Mouse (Mus musculus) testis, adult 2 months (tissue): Measurements from ENCODE around the gene Slc8a3.

ENCODE experiments used
- CTCF ChIP-seq: fragments of 200-500 bp; IDR thresholded peaks from 2 replicates; pipeline ENCODE4 v1.5.1; 2012; ENCODE audit warnings: low read depth, mild to moderate bottlenecking, inconsistent platforms, low read length, moderate library complexity; ENCODE audit not compliant: control insufficient read depth, insufficient read depth, insufficient replicate concordance
- POLR2A ChIP-seq: fragments of 200-500 bp; IDR thresholded peaks from 2 replicates; pipeline ENCODE4 v1.6.1; 2012; ENCODE audit warnings: low read depth, mild to moderate bottlenecking, inconsistent platforms, low read length, moderate library complexity; ENCODE audit not compliant: control insufficient read depth

- TF ChIP-seq CTCF (no peak), POLR2A (no peak)
These were observed 12.0 kb downstream of the Slc8a3 start for GRCm38 (mm10) chr12:81321021-81321420.
